Mouse (Mus musculus) olfactory bulb, adult 2 months (tissue): ENCODE measurements around the gene Tbx10.

ENCODE experiments used
- CTCF ChIP-seq: fragments of 200-500 bp; IDR thresholded peaks from 2 replicates; pipeline ENCODE4 v1.5.1; 2012; ENCODE audit warnings: low read depth, mild to moderate bottlenecking, low read length, moderate library complexity; ENCODE audit not compliant: insufficient read depth
- POLR2A ChIP-seq: fragments of 200-500 bp; IDR thresholded peaks from 2 replicates; pipeline ENCODE4 v1.6.1; 2012; ENCODE audit warnings: mild to moderate bottlenecking, low read depth, low read length, moderate library complexity; ENCODE audit not compliant: insufficient read depth

DNA sequence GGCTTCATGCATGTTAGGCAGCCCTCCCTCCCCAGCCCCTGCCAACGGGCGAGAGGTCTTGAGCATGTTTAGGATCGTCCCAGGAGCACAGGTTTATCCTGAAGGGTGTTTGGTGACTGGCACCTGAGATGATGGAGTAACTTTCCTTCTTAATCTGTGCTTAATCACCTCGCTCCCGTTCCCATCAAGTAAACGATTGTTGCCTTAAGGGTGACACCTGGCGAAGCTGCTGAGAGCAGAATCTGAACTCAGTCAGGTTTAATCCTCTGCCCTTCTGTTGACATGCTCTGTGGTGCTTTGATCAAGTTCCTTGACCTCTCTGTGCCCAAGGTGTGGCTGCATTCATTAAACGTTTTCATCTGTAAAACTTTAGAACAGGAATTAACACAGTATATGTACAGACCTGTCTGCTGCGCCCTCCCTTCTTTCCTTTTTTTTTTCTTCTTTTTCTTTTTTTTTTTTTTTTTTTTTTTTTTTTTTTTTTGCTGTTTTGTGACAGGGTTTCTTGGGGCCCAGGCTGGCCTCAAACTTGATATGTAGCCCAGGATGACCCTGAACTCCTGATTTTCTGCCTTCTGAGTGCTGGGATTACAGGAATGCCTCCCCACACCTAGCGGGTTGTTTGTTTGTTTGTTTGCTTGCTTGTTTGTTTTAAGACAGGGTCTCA is 25.5 kb downstream of the Tbx10 start:
- TF ChIP-seq CTCF (no peak), POLR2A (no peak)
